Mouse (Mus musculus): ENCODE measurements at regions not wholly inside any gene's neighbourhood (a gene's known extent, or its start where the extent isn't known, plus 50 kb on each side); places are given as distances from the start of the nearest gene placed in this dataset.

DNA sequence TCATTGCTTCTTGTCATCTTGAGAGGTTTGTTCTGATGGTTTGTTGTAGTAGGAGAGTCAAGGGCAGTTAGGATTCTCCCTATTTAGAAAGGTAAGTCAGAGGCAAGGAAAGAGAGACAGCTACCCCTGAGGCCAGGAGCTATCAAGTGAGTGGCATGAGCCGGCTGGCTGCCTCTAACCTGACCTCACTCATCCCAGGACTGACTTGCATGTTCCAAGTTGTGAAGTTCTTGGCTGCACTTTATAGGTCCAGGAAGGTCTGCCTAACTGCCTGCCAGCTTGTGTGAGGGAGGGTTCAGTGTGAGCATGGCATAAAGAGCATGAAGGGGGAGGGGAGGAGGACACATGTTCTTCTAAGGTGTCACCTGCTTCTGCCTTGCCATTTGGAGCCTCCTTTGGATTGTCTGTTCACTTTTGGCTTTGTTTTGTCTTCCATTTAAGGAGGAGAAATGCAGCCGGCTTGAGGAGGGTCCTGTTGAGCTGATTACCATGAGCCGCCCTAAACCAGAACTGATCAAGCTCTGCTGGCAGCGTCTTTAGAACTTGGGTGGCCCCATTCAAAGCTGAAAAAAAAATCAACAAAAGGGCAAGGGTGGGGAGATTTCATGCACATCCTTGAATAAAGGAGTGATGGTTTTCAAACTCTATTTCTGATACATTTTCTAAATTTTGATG lies 160.8 kb downstream of the En1 start:
- H3K4me3 ChIP-seq (replicated peaks; ENCODE audit: low read length): no peak overlapping the region
- H3K9me3 ChIP-seq (ENCODE audit: control insufficient read depth, low read length): no peaks in the 10 kb centered on the region
- no peaks in the 10 kb centered on the region for H3K36me3 ChIP-seq (ENCODE audit: control insufficient read depth, insufficient read depth, low read length)
- 61% methylated on average over 4 of the region's 4 CpGs for WGBS
- ATAC-seq (ENCODE audit: low FRiP score, low read depth) (no peak), DNase-seq (ENCODE audit: low spot score) (no peak)
- no peaks in the 10 kb centered on the region for H3K27me3 ChIP-seq (ENCODE audit: control insufficient read depth, insufficient read depth, low read length)
- peaks cover 25% of the 10 kb centered on the region for H3K4me1 ChIP-seq (ENCODE audit: control insufficient read depth, insufficient read depth, low read length)
- H3K27ac ChIP-seq (replicated peaks; ENCODE audit: low read depth, low read length): no peak overlapping the region
- H3K4me2 ChIP-seq (replicated peaks; ENCODE audit: low read depth, low read length, severe bottlenecking): no peak overlapping the region
- H3K9ac ChIP-seq (ENCODE audit: low read depth, low read length, severe bottlenecking): no peak overlapping the region
- TF ChIP-seq POLR2A (IDR thresholded peaks at IDR 0.05; ENCODE audit: borderline replicate concordance, extremely low read depth, insufficient read depth, insufficient read length): no peak

DNA sequence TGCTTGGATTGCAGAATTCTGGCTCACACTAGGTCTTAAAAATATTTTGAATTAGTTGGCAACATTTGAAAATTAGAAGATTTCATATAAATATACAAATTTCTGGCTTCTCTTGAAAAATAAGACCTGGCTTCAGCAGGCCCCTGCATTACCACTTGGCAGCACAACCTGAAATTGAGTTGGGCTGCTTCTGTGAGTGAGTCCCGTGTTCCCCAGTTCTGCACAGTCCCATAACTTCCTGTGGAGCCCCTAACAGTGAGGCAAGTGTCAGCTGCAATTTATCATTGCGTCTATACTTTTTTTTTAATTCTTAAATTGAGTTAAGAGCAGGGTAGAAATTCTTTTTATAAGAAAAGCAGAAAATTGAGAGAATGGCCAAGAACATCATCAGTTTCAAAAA lies 164.8 kb downstream of the En1 start:
- DNase-seq (ENCODE audit: low spot score): no peak
- H3K9me3 ChIP-seq (ENCODE audit: control insufficient read depth, low read length): no peaks in the 10 kb centered on the region

DNA sequence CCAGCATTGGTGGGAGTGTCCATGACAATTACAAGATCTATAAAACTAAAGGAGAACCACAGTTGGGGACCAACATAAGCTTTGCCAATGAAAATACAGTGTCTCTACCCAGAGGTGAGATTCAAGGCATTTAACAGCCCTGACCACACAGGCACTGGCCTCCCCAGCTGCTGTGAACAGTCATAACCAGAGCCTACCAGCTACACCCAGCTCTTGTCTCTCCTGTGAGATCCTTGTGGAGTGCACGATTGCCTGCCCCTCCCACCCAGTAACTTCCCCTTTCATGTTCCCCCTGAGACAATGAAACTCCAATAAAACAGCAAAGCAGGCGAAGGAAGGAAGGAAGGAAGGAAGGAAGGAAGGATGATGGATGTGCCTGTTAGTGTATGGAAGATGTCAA lies 169.1 kb downstream of the En1 start:
- Histone ChIP-seq H3K4me3 (replicated peaks; ENCODE audit: low read length) (no peak overlapping the region), H3K4me1 (ENCODE audit: control insufficient read depth, insufficient read depth, low read length) (peaks cover 14% of the 10 kb centered on the region), H3K27ac (replicated peaks; ENCODE audit: low read depth, low read length) (no peak overlapping the region), H3K9me3 (ENCODE audit: control insufficient read depth, low read length) (no peaks in the 10 kb centered on the region), H3K27me3 (ENCODE audit: control insufficient read depth, insufficient read depth, low read length) (no peaks in the 10 kb centered on the region), H3K36me3 (ENCODE audit: control insufficient read depth, insufficient read depth, low read length) (no peaks in the 10 kb centered on the region), H3K9ac (ENCODE audit: low read depth, low read length, severe bottlenecking) (no peak overlapping the region), H3K4me2 (replicated peaks; ENCODE audit: low read depth, low read length, severe bottlenecking) (no peak overlapping the region)
- no peak for DNase-seq (ENCODE audit: low spot score)
- TF ChIP-seq POLR2A (IDR thresholded peaks at IDR 0.05; ENCODE audit: borderline replicate concordance, extremely low read depth, insufficient read depth, insufficient read length): no peak
- 0 out of 2 replicates have a peak, but pooled peaks have one; percentile 37 for ATAC-seq (ENCODE audit: low FRiP score, low read depth)
- 19% methylated on average over 2 of the region's 2 CpGs for WGBS

More for the DNA sequence above, 164.8 kb downstream of the En1 start:
- H3K4me3 ChIP-seq (replicated peaks; ENCODE audit: low read length): no peak overlapping the region
- 44% methylated on average over 2 of the region's 2 CpGs for WGBS
- no peaks in the 10 kb centered on the region for H3K36me3 ChIP-seq (ENCODE audit: control insufficient read depth, insufficient read depth, low read length)
- H3K4me1 ChIP-seq (ENCODE audit: control insufficient read depth, insufficient read depth, low read length): peaks cover 18% of the 10 kb centered on the region
- no peaks in the 10 kb centered on the region for H3K27me3 ChIP-seq (ENCODE audit: control insufficient read depth, insufficient read depth, low read length)
- H3K9ac ChIP-seq (ENCODE audit: low read depth, low read length, severe bottlenecking): no peak overlapping the region
- TF ChIP-seq POLR2A (IDR thresholded peaks at IDR 0.05; ENCODE audit: borderline replicate concordance, extremely low read depth, insufficient read depth, insufficient read length): no peak
- H3K4me2 ChIP-seq (replicated peaks; ENCODE audit: low read depth, low read length, severe bottlenecking): no peak overlapping the region
- H3K27ac ChIP-seq (replicated peaks; ENCODE audit: low read depth, low read length): no peak overlapping the region
- ATAC-seq (ENCODE audit: low FRiP score, low read depth): peak; percentile 83

DNA sequence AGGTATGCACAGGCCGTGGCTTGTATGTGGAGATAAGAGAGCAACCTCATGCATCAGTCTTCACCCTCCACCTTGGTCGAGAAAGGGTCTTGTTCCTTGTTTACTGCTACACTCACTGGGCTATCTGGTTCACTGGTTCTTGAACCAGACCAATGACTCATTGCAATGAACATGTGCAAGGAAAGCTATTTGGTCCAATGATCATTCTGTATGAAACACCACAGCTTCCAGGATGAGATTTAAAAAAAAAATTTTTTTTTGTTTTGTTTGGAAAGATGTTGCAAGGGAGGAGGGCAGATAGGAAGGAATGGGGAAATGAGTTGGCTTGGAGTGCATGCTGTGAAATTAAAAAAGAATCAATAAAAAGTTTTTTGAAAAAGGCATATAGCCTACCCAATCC lies 174.7 kb downstream of the En1 start:
- Histone ChIP-seq H3K9me3 (ENCODE audit: control insufficient read depth, low read length) (no peaks in the 10 kb centered on the region), H3K4me2 (replicated peaks; ENCODE audit: low read depth, low read length, severe bottlenecking) (no peak overlapping the region), H3K27ac (replicated peaks; ENCODE audit: low read depth, low read length) (no peak overlapping the region), H3K9ac (ENCODE audit: low read depth, low read length, severe bottlenecking) (no peak overlapping the region), H3K4me3 (replicated peaks; ENCODE audit: low read length) (no peak overlapping the region), H3K27me3 (ENCODE audit: control insufficient read depth, insufficient read depth, low read length) (no peaks in the 10 kb centered on the region), H3K4me1 (ENCODE audit: control insufficient read depth, insufficient read depth, low read length) (no peaks in the 10 kb centered on the region), H3K36me3 (ENCODE audit: control insufficient read depth, insufficient read depth, low read length) (no peaks in the 10 kb centered on the region)
- WGBS: 63% methylated on average over 2 of the region's 2 CpGs
- ATAC-seq (ENCODE audit: low FRiP score, low read depth) (no peak), DNase-seq (ENCODE audit: low spot score) (no peak)
- no peak for TF ChIP-seq POLR2A (IDR thresholded peaks at IDR 0.05; ENCODE audit: borderline replicate concordance, extremely low read depth, insufficient read depth, insufficient read length)

DNA sequence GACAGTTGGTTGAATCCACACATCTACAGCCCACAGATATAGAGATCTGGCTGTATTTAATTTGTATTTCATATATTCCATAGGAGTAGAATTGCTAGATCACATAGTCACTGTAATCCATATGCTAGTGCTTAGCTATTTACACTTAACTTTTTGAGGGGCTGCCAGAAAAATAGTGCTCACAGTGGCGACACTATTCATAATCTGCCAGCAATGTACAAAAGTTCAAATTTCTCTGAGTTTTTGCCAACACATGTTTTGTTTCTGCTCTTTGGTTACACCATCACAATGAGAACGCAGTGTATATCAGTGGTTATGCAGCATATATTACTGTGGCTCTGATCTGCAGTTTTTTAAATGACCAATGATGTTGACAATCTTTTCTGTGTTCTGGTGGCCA lies 175.2 kb downstream of the En1 start:
- Histone ChIP-seq H3K36me3 (ENCODE audit: control insufficient read depth, insufficient read depth, low read length) (no peaks in the 10 kb centered on the region), H3K4me3 (replicated peaks; ENCODE audit: low read length) (no peak overlapping the region), H3K4me2 (replicated peaks; ENCODE audit: low read depth, low read length, severe bottlenecking) (no peak overlapping the region), H3K27ac (replicated peaks; ENCODE audit: low read depth, low read length) (no peak overlapping the region), H3K9me3 (ENCODE audit: control insufficient read depth, low read length) (no peaks in the 10 kb centered on the region), H3K27me3 (ENCODE audit: control insufficient read depth, insufficient read depth, low read length) (no peaks in the 10 kb centered on the region), H3K4me1 (ENCODE audit: control insufficient read depth, insufficient read depth, low read length) (no peaks in the 10 kb centered on the region), H3K9ac (ENCODE audit: low read depth, low read length, severe bottlenecking) (no peak overlapping the region)
- 69% methylated on average over 2 of the region's 2 CpGs for WGBS
- no peak for TF ChIP-seq POLR2A (IDR thresholded peaks at IDR 0.05; ENCODE audit: borderline replicate concordance, extremely low read depth, insufficient read depth, insufficient read length)
- no peak for DNase-seq (ENCODE audit: low spot score)
- no peak for ATAC-seq (ENCODE audit: low FRiP score, low read depth)
